Mouse (Mus musculus): ENCODE measurements around the gene Kif26a. TPM values are rescaled to one million over a fixed set of nuclear protein-coding genes. Genes with fewer than 3 reads are reported as not detected.

Gene Kif26a
- total and polyA plus RNA-seq, 2 experiments from 2014 or later, result 2.8 to 26.0 TPM

DNA sequence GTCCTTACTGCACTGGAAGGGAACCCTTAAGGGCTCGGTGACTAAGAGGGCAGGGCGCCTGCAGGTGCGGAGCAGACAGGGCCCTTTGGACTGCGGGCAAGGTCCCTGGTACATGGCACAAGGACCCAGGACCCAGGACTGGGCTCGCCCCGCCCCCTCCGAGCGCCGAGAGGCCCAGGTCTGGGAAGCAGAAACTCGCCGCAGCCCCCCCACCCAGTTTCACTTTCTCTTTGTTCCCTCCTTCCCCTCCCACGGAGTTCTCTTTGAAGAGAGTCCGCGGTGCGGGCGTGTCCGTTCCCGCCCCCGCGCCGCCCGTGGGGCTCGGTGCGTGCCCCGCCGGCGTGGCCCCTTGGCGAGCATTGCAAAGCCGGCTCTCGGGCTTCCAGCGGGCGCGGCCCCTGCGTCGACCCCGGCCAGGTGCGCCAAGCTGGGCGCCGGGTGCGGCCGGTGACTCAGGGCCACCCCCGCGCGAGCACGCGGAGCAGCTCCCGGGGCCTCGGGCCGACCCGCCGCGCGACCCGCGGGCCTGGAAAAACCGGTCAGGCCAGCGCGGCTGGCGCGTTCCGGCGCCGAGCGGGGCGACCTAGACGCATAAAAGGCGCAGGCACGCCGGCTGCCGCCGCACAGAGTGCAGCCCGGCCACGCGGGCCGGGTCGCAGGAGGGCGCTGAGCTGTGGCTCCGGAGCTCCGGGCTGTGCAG is 15.7 kb upstream of the Kif26a start:
- H3K27me3 ChIP-seq (ENCODE audit: control insufficient read depth, insufficient read depth, low read length), result peaks cover 58% of the 10 kb centered on the region
- no peak overlapping the region for H3K27ac ChIP-seq (ENCODE audit: low read depth)
- peak; percentile 69 for ATAC-seq (ENCODE audit: insufficient read depth, low read depth)

GRCm38 (mm10) chr12:112130957-112131356 is 15.1 kb upstream of the Kif26a start:
- H3K9ac ChIP-seq (replicated peaks; ENCODE audit: low read depth, low read length), result no peak overlapping the region
- WGBS, result 11% methylated on average over 31 of the region's 32 CpGs
- peaks cover 64% of the 10 kb centered on the region for H3K27me3 ChIP-seq (ENCODE audit: control insufficient read depth, insufficient read depth, low read length)
- no peaks in the 10 kb centered on the region for H3K9me3 ChIP-seq (replicated peaks; ENCODE audit: control insufficient read depth, low read length)
- H3K4me1 ChIP-seq (ENCODE audit: control insufficient read depth, insufficient read depth), result no peaks in the 10 kb centered on the region
- peak overlapping the region; percentile 92 for H3K4me2 ChIP-seq (ENCODE audit: low read depth, low read length)
- TF ChIP-seq CTCF (IDR thresholded peaks at IDR 0.05; ENCODE audit: low read depth) (no peak), EP300 (IDR thresholded peaks at IDR 0.05; ENCODE audit: low read depth) (no peak)
- H3K36me3 ChIP-seq (replicated peaks; ENCODE audit: control insufficient read depth, insufficient read depth, low read length), result no peaks in the 10 kb centered on the region
- DNase-seq (ENCODE audit: low spot score) (no peak), ATAC-seq (ENCODE audit: insufficient read depth, low read depth) (no peak)
- no peak overlapping the region for H3K27ac ChIP-seq (ENCODE audit: low read depth)
- H3K4me3 ChIP-seq (ENCODE audit: low read depth, low read length), result peak overlapping the region; percentile 85

More for the DNA sequence above, 15.7 kb upstream of the Kif26a start:
- Histone ChIP-seq H3K4me3 (ENCODE audit: low read depth, low read length) (peak overlapping the region; percentile 85), H3K36me3 (replicated peaks; ENCODE audit: control insufficient read depth, insufficient read depth, low read length) (no peaks in the 10 kb centered on the region), H3K4me2 (ENCODE audit: low read depth, low read length) (peak overlapping the region; percentile 92), H3K9ac (replicated peaks; ENCODE audit: low read depth, low read length) (peak overlapping the region; percentile 63), H3K4me1 (ENCODE audit: control insufficient read depth, insufficient read depth) (no peaks in the 10 kb centered on the region), H3K9me3 (replicated peaks; ENCODE audit: control insufficient read depth, low read length) (no peaks in the 10 kb centered on the region)
- TF ChIP-seq EP300 (IDR thresholded peaks at IDR 0.05; ENCODE audit: low read depth) (no peak), CTCF (IDR thresholded peaks at IDR 0.05; ENCODE audit: low read depth) (no peak)
- DNase-seq (ENCODE audit: low spot score), result no peak
- WGBS, result under 1% methylated on average over 79 of the region's 79 CpGs

DNA sequence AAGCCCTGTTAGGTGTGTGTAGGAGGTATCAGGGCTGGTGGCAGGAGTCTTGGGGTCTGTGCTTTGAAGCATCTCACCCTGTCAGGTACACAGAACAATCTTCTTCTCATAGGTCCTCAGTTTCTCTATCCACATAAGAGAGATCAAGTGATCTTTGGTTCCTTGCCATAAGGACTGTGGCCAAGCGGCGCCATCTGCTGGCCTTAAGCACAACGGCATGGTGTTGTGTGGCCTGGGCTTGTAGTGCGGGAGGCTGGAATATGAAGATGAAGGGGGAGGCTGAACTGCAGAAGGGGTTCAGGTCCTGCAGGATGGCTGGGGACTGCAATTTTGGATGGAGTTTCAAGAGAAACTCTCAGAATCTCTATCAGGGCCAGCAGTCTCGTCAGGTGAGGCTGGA is 5.8 kb upstream of the Kif26a start:
- H3K27me3 ChIP-seq (ENCODE audit: control insufficient read depth, insufficient read depth, low read length), result peaks cover 72% of the 10 kb centered on the region
- no peak for DNase-seq (ENCODE audit: low spot score)
- no peak overlapping the region for H3K4me3 ChIP-seq (ENCODE audit: low read depth, low read length)
- H3K9me3 ChIP-seq (replicated peaks; ENCODE audit: control insufficient read depth, low read length), result no peaks in the 10 kb centered on the region
- 8% methylated on average over 5 of the region's 5 CpGs for WGBS
- H3K27ac ChIP-seq (ENCODE audit: low read depth), result no peak overlapping the region
- H3K36me3 ChIP-seq (replicated peaks; ENCODE audit: control insufficient read depth, insufficient read depth, low read length), result no peaks in the 10 kb centered on the region
- TF ChIP-seq EP300 (IDR thresholded peaks at IDR 0.05; ENCODE audit: low read depth) (no peak), CTCF (IDR thresholded peaks at IDR 0.05; ENCODE audit: low read depth) (peak; percentile 88)
- H3K4me2 ChIP-seq (ENCODE audit: low read depth, low read length), result no peak overlapping the region
- ATAC-seq (ENCODE audit: insufficient read depth, low read depth), result no peak
- H3K9ac ChIP-seq (replicated peaks; ENCODE audit: low read depth, low read length), result no peak overlapping the region
- H3K4me1 ChIP-seq (ENCODE audit: control insufficient read depth, insufficient read depth), result peaks cover 4% of the 10 kb centered on the region; the same call in 1 of the 2 replicates

DNA sequence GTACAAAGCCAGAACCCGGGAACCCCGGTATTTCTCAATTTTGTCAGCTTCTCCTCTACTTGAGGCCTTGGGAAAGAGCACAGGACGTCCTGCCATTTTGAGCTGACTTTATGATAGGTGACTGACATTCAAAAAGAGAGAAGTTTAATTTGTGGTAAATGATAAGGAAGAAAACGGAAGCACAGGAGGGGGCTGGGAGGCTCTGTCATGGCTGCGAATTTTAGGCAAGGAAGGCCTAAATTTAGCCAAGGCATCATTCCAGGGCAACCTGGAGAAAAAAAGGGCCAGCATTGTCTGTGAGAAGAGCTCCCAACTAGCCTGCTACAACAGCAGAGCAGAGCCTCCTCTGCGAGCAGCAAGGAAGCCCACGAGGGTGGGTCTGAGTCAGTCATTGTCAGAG is 5.3 kb upstream of the Kif26a start:
- H3K4me2 ChIP-seq (ENCODE audit: low read depth, low read length), result no peak overlapping the region
- H3K36me3 ChIP-seq (replicated peaks; ENCODE audit: control insufficient read depth, insufficient read depth, low read length), result no peaks in the 10 kb centered on the region
- TF ChIP-seq CTCF (IDR thresholded peaks at IDR 0.05; ENCODE audit: low read depth) (no peak), EP300 (IDR thresholded peaks at IDR 0.05; ENCODE audit: low read depth) (no peak)

GRCm38 (mm10) chr12:112141300-112141699 is 4.7 kb upstream of the Kif26a start:
- Histone ChIP-seq H3K36me3 (replicated peaks; ENCODE audit: control insufficient read depth, insufficient read depth, low read length) (no peaks in the 10 kb centered on the region), H3K27ac (ENCODE audit: low read depth) (no peak overlapping the region), H3K9me3 (replicated peaks; ENCODE audit: control insufficient read depth, low read length) (no peaks in the 10 kb centered on the region), H3K4me2 (ENCODE audit: low read depth, low read length) (no peak overlapping the region), H3K4me1 (ENCODE audit: control insufficient read depth, insufficient read depth) (peaks cover 12% of the 10 kb centered on the region; the same call in 1 of the 2 replicates), H3K27me3 (ENCODE audit: control insufficient read depth, insufficient read depth, low read length) (peaks cover 72% of the 10 kb centered on the region), H3K4me3 (ENCODE audit: low read depth, low read length) (no peak overlapping the region), H3K9ac (replicated peaks; ENCODE audit: low read depth, low read length) (no peak overlapping the region)
- DNase-seq (ENCODE audit: low spot score), result peak; percentile 52
- TF ChIP-seq CTCF (IDR thresholded peaks at IDR 0.05; ENCODE audit: low read depth), result no peak
- no peak for TF ChIP-seq EP300 (IDR thresholded peaks at IDR 0.05; ENCODE audit: low read depth)
- 2% methylated on average over 6 of the region's 6 CpGs for WGBS
- ATAC-seq (ENCODE audit: insufficient read depth, low read depth), result no peak

More for the DNA sequence above, 5.3 kb upstream of the Kif26a start:
- H3K4me3 ChIP-seq (ENCODE audit: low read depth, low read length), result no peak overlapping the region
- peaks cover 8% of the 10 kb centered on the region; the same call in 1 of the 2 replicates for H3K4me1 ChIP-seq (ENCODE audit: control insufficient read depth, insufficient read depth)
- no peak overlapping the region for H3K27ac ChIP-seq (ENCODE audit: low read depth)
- DNase-seq (ENCODE audit: low spot score) (no peak), ATAC-seq (ENCODE audit: insufficient read depth, low read depth) (no peak)
- peaks cover 72% of the 10 kb centered on the region for H3K27me3 ChIP-seq (ENCODE audit: control insufficient read depth, insufficient read depth, low read length)
- H3K9me3 ChIP-seq (replicated peaks; ENCODE audit: control insufficient read depth, low read length), result no peaks in the 10 kb centered on the region
- WGBS, result 52% methylated on average over 7 of the region's 7 CpGs
- no peak overlapping the region for H3K9ac ChIP-seq (replicated peaks; ENCODE audit: low read depth, low read length)
